Mouse (Mus musculus): ENCODE results near the gene Hist1h2ap.
A peak's percentile ranks its signal among the peaks of the same experiment; 100 is the strongest.
"Not testable (repeated sequence)": the region's sequence is repeated elsewhere in the genome, so short reads cannot be mapped to it uniquely, and the experiment has no call there.

Hist1h2ap gene

DNA sequence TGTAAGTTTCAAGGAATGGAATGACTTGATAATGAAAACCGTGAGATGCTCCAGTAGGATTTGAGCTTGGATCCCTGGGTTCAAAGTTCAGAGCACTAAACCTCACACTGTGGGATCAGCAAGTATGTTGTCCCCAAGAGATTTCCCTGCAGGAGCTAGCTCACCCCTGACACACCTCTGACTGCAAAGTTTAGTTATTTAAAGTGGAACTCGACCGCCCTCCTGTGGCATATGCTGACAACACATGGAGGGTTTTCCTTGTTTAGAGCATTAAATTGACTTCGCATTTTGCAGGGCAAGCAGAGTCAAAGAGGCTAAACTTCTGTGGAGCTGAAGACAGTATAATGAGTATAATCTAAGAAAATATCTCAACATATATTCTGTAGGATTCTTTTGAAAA is 30.2 kb downstream of the Hist1h2ap start:
- not testable (repeated sequence) for DNase-seq

DNA sequence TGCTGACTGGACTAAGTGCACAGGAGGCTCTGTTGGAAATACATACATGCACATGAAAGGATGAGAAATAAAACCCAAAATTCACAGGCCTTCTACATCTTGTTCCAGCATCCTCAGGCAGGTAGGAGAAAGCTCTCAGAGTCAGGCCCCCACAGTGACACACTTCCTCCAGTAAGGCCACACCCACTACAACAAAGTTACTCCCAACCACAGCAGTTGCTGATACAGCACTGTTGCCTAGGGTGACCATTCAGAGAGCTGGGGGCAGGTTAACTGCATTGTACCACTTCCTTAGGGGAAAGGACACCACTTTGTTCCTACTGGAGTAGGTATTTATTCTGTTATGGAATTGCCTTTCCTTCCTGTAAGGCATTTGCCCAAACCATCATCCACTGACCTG is 36.1 kb downstream of the Hist1h2ap start:
- not testable (repeated sequence) for DNase-seq

DNA sequence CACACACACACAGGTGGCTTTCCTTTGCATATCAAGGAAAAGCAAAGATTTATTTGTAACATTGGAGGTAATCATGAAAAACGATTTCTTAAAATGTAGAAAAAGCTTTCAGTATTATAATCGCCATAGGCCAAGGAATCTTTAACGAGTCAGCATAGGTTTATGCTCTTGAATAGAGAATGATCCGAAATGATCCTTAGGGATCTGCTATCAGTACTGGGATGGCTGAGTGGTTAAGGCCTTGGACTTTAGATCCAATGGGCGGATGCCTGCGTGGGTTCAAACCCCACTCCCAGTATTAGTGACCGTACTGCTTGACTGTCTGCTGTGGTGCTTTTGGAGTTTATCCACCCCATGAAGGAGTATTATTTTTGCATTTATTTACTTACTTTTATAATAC is 37.7 kb downstream of the Hist1h2ap start:
- no peak for DNase-seq

DNA sequence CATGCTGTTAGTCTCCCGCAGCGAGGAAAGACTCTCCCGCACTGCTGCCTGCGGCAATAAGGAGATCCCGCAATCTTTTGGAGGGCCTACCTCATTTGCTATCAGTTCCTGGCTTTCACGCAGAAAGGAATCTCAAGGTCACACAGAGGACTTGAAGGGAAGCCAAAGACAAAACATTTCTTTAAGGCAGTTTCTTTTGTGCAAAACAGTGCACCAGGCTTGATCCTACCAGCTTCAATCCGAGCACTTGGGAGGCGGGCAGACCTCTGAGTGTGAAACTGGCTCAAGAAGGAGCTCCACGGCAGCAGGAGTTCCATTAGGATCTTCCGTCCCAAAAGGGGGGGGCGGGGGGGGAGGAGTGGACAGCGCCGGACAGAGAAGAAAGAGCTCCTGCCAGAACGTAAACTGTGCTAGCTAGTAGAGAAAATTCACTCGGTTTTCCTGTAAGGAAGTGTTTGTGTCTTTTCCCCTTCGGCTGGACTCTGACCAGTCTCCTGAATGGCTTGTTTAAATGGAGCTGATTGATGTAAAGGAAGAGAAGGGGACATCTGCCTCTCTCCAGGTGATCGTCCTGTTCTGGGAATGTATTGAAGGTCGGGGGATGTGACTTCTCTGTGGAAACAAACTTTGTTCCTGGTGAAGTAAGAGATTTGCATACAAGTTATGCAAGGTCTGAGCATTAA is 42.6 kb downstream of the Hist1h2ap start:
- no peak for DNase-seq

DNA sequence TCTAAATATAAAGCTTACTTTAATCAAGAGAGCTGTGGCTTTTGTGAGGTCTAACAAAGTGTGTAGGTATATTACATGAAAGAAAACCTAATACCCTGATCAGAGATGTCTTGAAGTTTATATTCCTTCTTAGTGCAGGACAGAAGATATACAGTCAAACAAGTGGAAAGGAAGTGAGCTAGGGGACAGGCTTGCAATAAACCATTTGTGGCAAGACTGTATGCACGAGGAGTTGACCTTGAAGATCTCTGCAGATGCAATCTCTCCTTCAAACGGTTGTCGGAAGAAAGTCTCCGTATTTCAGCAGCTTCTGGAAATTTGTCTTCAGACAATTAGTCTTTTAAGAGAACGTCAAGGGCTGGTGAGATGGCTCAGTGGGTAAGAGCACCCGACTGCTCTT is 43.4 kb downstream of the Hist1h2ap start:
- DNase-seq, result no peak

DNA sequence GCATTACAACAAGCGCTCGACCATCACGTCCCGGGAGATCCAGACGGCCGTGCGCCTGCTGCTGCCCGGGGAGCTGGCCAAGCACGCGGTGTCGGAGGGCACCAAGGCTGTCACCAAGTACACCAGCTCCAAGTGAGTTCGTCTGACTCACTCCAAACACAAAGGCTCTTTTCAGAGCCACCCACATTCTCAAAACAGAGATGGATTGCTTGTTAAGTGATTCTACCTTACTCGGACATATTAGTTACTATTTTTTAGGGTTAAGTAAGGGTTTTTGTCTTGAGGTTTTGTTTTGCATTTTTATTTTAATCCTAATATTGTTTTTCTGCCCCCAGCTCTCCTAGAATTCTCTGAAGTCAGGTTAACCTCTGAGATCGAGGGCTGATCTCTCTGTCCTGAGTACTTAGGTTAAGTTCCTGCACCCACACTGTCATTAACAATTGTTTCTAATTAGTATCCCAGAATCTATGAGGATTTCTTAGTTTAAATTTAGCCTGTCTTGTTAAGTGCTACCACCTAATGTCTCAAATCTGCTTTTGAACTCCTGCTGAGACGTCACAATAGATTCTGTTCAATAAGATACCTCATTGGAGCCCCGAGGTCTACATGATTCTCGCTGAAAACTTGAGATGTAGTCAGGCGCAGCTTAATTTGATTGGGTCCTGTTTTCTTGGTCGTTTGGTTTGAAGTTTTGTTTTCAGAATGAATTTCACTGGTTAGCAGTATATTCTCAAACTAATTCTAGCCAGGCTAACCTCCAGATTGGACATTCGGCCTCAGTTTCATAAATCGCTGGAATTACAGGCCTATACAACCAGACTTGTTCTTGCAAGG is 45.3 kb downstream of the Hist1h2ap start:
- no peak for DNase-seq

DNA sequence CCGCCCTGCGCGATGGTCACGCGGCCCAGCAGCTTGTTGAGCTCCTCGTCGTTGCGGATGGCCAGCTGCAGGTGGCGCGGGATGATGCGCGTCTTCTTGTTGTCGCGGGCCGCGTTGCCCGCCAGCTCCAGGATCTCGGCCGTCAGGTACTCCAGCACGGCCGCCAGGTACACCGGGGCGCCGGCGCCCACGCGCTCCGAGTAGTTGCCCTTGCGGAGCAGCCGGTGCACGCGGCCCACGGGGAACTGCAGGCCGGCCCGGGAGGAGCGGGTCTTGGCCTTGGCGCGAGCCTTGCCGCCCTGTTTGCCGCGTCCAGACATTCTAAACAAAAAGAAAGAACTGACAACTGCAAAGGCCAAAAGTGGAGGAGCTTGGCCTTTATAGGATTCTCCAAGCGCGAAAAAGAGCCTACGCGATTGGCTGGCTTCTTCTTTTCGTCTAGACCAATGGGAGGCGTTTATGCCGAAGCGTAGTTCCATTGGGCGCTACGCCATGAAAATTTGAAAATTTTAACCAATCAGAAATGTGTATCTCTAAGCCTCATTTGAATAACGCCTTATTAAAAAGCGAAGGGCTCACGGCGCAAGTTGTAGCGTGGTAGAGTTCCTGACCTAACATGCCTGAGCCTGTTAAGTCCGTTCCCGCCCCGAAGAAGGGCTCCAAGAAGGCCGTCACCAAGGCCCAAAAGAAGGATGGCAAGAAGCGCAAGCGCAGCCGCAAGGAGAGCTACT is 46.2 kb downstream of the Hist1h2ap start, which contains the start of the genes Hist1h2an and Hist1h2bp:
Hist1h2an (minus strand) TSS at position 320 of the 731 bp plus-strand sequence.
Hist1h2bp (plus strand) TSS at position 563 of the 731 bp plus-strand sequence.
- peak; percentile 83 to 84 for DNase-seq

DNA sequence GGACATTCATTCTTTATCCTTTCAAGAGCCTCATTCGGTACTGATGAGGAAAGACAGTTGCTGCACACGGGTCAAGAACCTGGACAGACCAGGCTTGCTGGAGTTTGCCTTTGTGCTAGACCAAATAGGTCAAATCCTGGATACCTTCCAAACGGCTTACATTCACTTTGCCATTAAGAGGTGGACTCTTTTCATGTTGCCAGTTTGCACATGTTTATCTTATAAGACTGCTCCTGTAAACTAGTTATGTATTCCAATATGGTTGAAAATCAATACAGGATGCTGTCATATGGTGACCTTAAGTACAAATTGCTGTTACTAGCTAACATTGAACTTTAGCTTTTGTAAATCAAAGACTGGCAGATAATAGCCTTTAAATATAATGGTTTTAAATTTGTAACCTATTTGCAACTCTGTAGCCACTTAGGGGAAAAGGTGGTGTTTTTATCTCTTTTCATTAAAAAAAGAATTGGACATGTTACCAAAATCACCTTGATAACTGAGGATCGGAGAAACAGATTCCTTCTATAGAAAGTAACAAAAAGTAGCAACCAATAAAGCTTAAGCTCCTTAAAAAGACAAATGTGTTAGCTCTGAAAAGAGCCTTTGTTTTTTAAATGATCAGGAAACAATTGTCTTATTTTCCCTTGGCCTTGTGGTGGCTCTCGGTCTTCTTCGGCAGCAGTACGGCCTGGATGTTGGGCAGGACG is 47.0 kb downstream of the Hist1h2ap start:
- DNase-seq, result no peak

DNA sequence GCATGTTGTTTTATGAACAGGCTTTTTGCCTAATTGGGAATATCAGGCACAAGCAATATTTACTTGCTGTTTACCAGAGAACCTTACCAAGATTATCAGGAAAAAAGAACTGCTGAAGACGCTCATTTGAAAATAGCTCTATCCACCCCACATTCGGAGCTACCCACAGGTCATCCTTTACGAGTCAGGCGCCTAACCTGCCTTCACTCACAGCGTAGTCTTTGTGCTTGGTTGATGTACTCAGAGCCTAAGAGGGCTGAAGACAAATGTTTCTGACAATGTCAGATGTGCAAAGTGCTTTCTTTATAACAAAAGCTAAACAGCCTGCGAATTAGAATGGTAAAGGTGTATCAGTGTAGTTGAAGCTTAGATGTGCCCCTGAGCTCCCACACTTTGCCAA is 49.0 kb downstream of the Hist1h2ap start:
- no peak for DNase-seq

DNA sequence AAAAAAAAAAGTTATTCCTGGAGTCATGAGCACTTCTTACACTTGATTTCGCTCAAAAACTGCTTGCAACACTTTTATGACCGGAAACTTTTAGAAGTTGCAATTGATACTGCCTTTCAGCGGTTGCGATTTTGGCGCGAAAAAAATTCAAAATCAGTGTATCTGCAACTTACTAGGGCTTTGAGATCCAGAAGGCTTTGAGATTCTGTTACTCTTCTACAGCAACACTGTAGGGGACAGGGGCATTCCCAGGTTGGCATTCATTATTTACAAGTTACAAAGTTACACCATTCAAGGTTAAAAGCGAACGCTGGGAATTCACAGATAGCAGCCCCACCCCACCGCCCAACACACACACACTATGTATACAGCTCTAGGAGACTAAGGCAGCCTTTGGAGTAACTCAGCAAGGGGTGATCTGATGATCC is 49.6 kb downstream of the Hist1h2ap start:
- DNase-seq, result peak; percentile 46 to 54

DNA sequence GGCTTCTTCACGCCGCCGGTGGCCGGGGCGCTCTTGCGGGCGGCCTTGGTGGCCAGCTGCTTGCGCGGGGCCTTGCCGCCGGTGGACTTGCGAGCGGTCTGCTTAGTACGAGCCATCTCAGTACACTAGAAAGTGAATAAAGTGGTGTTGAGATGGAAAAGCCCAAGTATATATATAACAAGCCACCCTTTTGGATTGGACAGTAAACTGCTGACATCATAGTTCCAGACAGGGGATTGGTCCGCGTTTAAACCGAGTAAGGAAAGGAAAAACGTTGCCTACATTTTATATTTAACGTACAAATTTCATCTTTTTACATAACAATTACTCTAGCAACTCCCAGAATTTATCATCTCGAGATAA is 50.1 kb downstream of the Hist1h2ap start, which contains the start of gene Hist1h3i:
Hist1h3i (minus strand) TSS at position 116 of the 363 bp plus-strand sequence.
- peak in 1 of 2 experiments; percentile 71 for DNase-seq

Data from B cell, adult 2 months (primary cell).